Mouse (Mus musculus): Measurements from ENCODE around the gene St8sia1.

Gene St8sia1

GRCm38 (mm10) chr6:142779812-142780573 lies 184.3 kb downstream of the St8sia1 start:
- no peak for DNase-seq

DNA sequence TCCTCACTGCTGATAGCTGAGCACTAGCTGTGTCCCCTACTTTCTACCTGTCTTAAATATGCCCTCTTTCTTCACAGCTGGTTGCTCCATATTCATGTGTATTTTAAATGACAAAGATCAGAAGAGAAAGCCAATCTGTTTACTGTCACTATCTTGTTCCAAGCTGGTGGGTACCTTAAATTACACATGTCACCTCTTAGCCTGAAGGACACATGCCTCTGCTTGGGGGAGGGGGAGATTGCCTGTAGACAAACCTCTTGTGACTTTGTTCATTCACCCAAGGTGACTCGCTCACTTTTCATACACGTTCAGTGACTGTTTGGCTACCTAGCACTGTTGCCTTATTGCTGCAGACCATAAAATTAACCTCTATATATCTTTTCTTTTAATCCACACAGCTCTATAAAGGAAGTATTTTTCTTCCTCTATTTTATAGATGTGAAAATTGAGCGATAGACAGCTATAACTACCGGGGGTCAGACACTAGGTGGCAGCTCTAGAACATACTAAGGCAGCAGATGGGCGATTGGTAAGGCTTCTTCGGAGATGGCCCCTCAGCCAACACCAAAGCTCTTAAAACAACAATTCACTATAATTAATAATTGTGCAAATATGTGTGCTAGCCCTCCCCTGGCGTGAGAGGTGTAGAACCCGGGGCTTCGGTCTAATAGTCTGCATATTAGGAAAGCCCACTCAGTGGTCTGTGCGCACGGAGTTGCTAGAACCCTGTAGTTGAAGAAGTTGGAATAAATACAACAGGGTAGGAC lies 185.0 kb downstream of the St8sia1 start:
- DNase-seq, result peak; percentile 75

DNA sequence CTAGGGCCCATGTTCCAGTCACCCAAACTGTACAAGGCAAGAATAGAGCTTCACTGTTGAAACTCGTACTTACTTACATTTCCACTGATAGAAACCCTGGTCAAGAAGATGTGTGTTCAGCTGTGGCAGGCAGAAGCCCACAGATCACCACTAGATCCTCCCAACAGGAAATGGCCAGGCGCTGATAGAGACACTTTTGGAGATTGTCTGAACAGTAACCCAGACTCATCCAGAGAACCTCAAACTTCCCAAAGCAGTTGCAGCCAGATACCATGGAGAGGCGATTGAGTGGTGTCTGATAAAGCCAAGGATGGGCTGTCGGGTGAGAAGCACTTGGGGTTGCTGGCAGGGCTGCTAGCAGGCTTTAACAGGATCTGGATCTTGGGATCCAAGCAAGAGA lies 187.3 kb downstream of the St8sia1 start:
- no peak for DNase-seq

DNA sequence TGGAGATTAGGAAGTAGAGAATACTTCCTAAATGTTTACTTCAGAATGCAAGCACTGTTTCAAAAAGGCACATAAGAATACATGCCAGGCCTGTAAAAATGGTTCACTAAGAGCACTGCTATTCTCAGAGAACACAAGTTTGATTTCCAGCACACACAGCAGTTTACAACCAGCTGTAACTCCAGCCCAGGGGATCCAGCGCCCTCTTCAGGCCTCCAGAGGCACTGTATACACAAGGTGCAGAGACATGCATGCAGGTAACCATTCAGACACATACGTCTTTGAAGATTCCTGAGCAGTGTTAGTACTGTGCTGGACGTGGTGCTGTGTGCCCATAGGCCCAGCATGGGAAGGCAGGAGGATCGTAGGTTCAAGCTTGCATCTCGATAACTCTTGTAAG lies 190.7 kb downstream of the St8sia1 start:
- no peak for DNase-seq

- no peak for DNase-seq
These were observed 192.6 kb downstream of the St8sia1 start for GRCm38 (mm10) chr6:142771643-142772042.

Measured in cerebellum, adult 9-10 months (tissue).